Mouse (Mus musculus) gastrocnemius, adult 8-10 months (tissue): ENCODE data around the gene Hist1h3c. TPM values are rescaled to one million over a fixed set of nuclear protein-coding genes. Genes with fewer than 3 reads are reported as not detected.
"Not testable (repeated sequence)": the region's sequence is repeated elsewhere in the genome, so short reads cannot be mapped to it uniquely, and the experiment has no call there.

Source experiments
- DNase-seq, 2 experiments: peaks; one replicate each; pipeline ENCODE4 v3.0.0; 2022; ENCODE audit warnings: low spot score in 2 of 2
- total RNA-seq, 4 experiments: library from RNA; stranded (reverse); gene quantifications; 2 replicates each; pipeline ENCODE4 v1.2.4; 2022

Hist1h3c gene
- total RNA-seq, 4 experiments from 2014 or later: not detected

GRCm38 (mm10) chr13:23739922-23740252 is 5.5 kb downstream of the Hist1h3c start:
- no peak for DNase-seq

- peak; percentile 91 to 93 for DNase-seq
Observed at GRCm38 (mm10) chr13:23739069-23739921, 6.1 kb downstream of the Hist1h3c start.

GRCm38 (mm10) chr13:23738677-23739068 is 6.7 kb downstream of the Hist1h3c start, which contains the start of gene Hist1h1c:
Gene Hist1h1c (plus strand): TSS chr13:23738808.
- DNase-seq: peak; percentile 83 to 87

- DNase-seq: no peak
Observed at GRCm38 (mm10) chr13:23738041-23738440, 7.4 kb downstream of the Hist1h3c start.

- no peak for DNase-seq
Observed at GRCm38 (mm10) chr13:23737091-23737490, 8.3 kb downstream of the Hist1h3c start.

- no peak for DNase-seq
Observed at GRCm38 (mm10) chr13:23732156-23732804, 13.1 kb downstream of the Hist1h3c start.

GRCm38 (mm10) chr13:23730479-23730878 is 14.9 kb downstream of the Hist1h3c start:
- DNase-seq: no peak

- DNase-seq: no peak
Observed at GRCm38 (mm10) chr13:23729706-23730105, 15.7 kb downstream of the Hist1h3c start.

GRCm38 (mm10) chr13:23729192-23729525 is 16.2 kb downstream of the Hist1h3c start:
- DNase-seq: no peak

- no peak for DNase-seq
Observed at GRCm38 (mm10) chr13:23728472-23729191, 16.8 kb downstream of the Hist1h3c start.

GRCm38 (mm10) chr13:23725213-23725612 is 20.2 kb downstream of the Hist1h3c start:
- DNase-seq: no peak

GRCm38 (mm10) chr13:23724239-23724638 is 21.2 kb downstream of the Hist1h3c start:
- no peak for DNase-seq

GRCm38 (mm10) chr13:23717593-23718245 is 27.7 kb downstream of the Hist1h3c start:
- not testable (repeated sequence) for DNase-seq

- DNase-seq: no peak
Observed at GRCm38 (mm10) chr13:23717176-23717575, 28.2 kb downstream of the Hist1h3c start.

GRCm38 (mm10) chr13:23716261-23717042 is 28.9 kb downstream of the Hist1h3c start:
- no peak for DNase-seq

- DNase-seq: peak; percentile 48 to 61
Observed at GRCm38 (mm10) chr13:23710374-23711089, 34.9 kb downstream of the Hist1h3c start, which contains the start of gene Hfe. Gene Hfe (minus strand): TSS chr13:23710854.

- DNase-seq: no peak
Observed at GRCm38 (mm10) chr13:23709714-23710373, 35.6 kb downstream of the Hist1h3c start.

- DNase-seq: no peak
Observed at GRCm38 (mm10) chr13:23708654-23709053, 36.7 kb downstream of the Hist1h3c start.

GRCm38 (mm10) chr13:23708041-23708440 is 37.4 kb downstream of the Hist1h3c start:
- no peak for DNase-seq
